Mouse (Mus musculus): Measurements from ENCODE around the gene Lst1. TPM values are rescaled to one million over a fixed set of nuclear protein-coding genes. Genes with fewer than 3 reads are reported as not detected.
A peak's percentile ranks its signal among the peaks of the same experiment; 100 is the strongest.

The Lst1 gene
- total and polyA plus RNA-seq, 3 experiments = 2.9 to 8.5 (median 8.4) TPM

DNA sequence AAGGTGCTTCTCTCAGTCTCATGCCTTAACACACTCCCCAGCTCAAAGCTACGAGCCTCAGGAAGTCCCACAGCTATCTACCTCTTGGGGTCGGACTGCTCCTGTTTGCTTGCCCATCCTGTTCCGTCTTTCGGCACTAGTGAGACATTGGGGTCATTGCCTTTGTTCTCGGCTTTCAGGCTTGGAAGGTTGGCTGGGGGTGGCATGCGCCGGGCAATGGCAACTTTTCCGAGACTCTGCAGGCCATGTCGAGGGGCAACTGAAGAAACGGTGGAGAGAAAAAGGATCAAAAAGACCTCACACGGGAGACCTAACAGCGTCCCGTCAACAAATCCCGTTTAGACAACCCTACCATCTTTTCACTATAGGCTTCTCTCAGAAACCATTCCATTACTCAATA is 26.1 kb downstream of the Lst1 start:
- peaks cover 68% of the 10 kb centered on the region for H3K79me2 ChIP-seq (replicated peaks; ENCODE audit: control insufficient read depth, extremely low read depth, insufficient read depth, poor library complexity, severe bottlenecking)
- H3K9ac ChIP-seq (ENCODE audit: insufficient read depth, low read depth) = peak overlapping the region; percentile 95; the same call in 1 of the 2 replicates
- peak overlapping the region; percentile 76; the same call in 1 of the 2 replicates for H3K4me2 ChIP-seq (ENCODE audit: insufficient read depth, low read depth, poor library complexity, severe bottlenecking)
- dilution Hi-C loops (cut with MboI; ENCODE audit: extremely low pct_ligation_motif_present, extremely low pct_unique_long_range_greater_than_20kb, low sequenced_read_pairs) = no loop called here
- peaks cover 6 to 35% of the 10 kb centered on the region in 2 experiments for H3K4me1 ChIP-seq (ENCODE audit: control insufficient read depth in 1 of 2, insufficient read depth in 2 of 2)
- H3K27ac ChIP-seq (ENCODE audit: insufficient read depth, low read depth) = no peak overlapping the region
- H3K36me3 ChIP-seq (replicated peaks in 1 of 2; ENCODE audit: control insufficient read depth in 1 of 2, insufficient read depth in 1 of 2, low read length in 1 of 2) = peaks cover 49 to 60% of the 10 kb centered on the region in 2 experiments
- no peak for DNase-seq (ENCODE audit: extremely low read depth)
- TF ChIP-seq ELF1 (IDR thresholded peaks at IDR 0.05; ENCODE audit: low read depth, low read length) (no peak), UBTF (IDR thresholded peaks at IDR 0.05; ENCODE audit: low read depth, low read length) (no peak), IRF4 (IDR thresholded peaks at IDR 0.05; ENCODE audit: low read depth, low read length) (no peak), EP300 (IDR thresholded peaks at IDR 0.05; ENCODE audit: low read length) (no peak), RCOR1 (conservative IDR thresholded peaks at IDR 0.05; ENCODE audit: low read depth, low read length) (no peak), KAT2A (IDR thresholded peaks at IDR 0.05; ENCODE audit: insufficient replicate concordance, low read length) (no peak), TCF12 (IDR thresholded peaks at IDR 0.05; ENCODE audit: low read depth, low read length) (no peak)
- no peaks in the 10 kb centered on the region for H3K9me3 ChIP-seq (replicated peaks; ENCODE audit: low read length)
- peak overlapping the region in 2 of 3 experiments; percentile 88 to 97 for H3K4me3 ChIP-seq (replicated peaks in 1 of 3; ENCODE audit: low read depth in 2 of 3, low read length in 2 of 3, poor library complexity in 1 of 3)
- in situ Hi-C loops (cut with MboI; ENCODE audit: low pct_ligation_motif_present, low pct_unique_long_range_greater_than_20kb, low sequenced_read_pairs) = no loop called here
- H3K27me3 ChIP-seq (replicated peaks) = no peaks in the 10 kb centered on the region

GRCm38 (mm10) chr17:35161421-35161820 is 26.8 kb downstream of the Lst1 start:
- H3K36me3 ChIP-seq (replicated peaks in 1 of 2; ENCODE audit: control insufficient read depth in 1 of 2, insufficient read depth in 1 of 2, low read length in 1 of 2) = peaks cover 56 to 66% of the 10 kb centered on the region in 2 experiments
- TF ChIP-seq KAT2A (IDR thresholded peaks at IDR 0.05; ENCODE audit: insufficient replicate concordance, low read length) = no peak
- TF ChIP-seq ZKSCAN1 (IDR thresholded peaks at IDR 0.05; ENCODE audit: borderline replicate concordance, low read depth, low read length) = no peak
- TF ChIP-seq MAX (IDR thresholded peaks at IDR 0.05; ENCODE audit: low read length) = no peak
- no peak for TF ChIP-seq ZNF384 (IDR thresholded peaks at IDR 0.05; ENCODE audit: low read depth, low read length)
- no peak for TF ChIP-seq MYC (IDR thresholded peaks at IDR 0.05; ENCODE audit: low read depth, low read length)
- in situ Hi-C loops (cut with MboI; ENCODE audit: low pct_ligation_motif_present, low pct_unique_long_range_greater_than_20kb, low sequenced_read_pairs) (no loop called here), dilution Hi-C loops (cut with MboI; ENCODE audit: extremely low pct_ligation_motif_present, extremely low pct_unique_long_range_greater_than_20kb, low sequenced_read_pairs) (no loop called here)
- no peaks in the 10 kb centered on the region for H3K27me3 ChIP-seq (replicated peaks)
- H3K4me3 ChIP-seq (replicated peaks in 1 of 3; ENCODE audit: low read depth in 2 of 3, low read length in 2 of 3, poor library complexity in 1 of 3) = no peak overlapping the region
- no peak for DNase-seq (ENCODE audit: extremely low read depth)
- peaks cover 66% of the 10 kb centered on the region for H3K79me2 ChIP-seq (replicated peaks; ENCODE audit: control insufficient read depth, extremely low read depth, insufficient read depth, poor library complexity, severe bottlenecking)
- H3K27ac ChIP-seq (ENCODE audit: insufficient read depth, low read depth) = no peak overlapping the region
- no peaks in the 10 kb centered on the region for H3K9me3 ChIP-seq (replicated peaks; ENCODE audit: low read length)
- H3K9ac ChIP-seq (ENCODE audit: insufficient read depth, low read depth) = no peak overlapping the region
- H3K4me2 ChIP-seq (ENCODE audit: insufficient read depth, low read depth, poor library complexity, severe bottlenecking) = no peak overlapping the region
- H3K4me1 ChIP-seq (ENCODE audit: control insufficient read depth in 1 of 2, insufficient read depth in 2 of 2) = peaks cover 4 to 33% of the 10 kb centered on the region in 2 experiments

- in situ Hi-C loops (cut with MboI; ENCODE audit: low pct_ligation_motif_present, low pct_unique_long_range_greater_than_20kb, low sequenced_read_pairs) (no loop called here), dilution Hi-C loops (cut with MboI; ENCODE audit: extremely low pct_ligation_motif_present, extremely low pct_unique_long_range_greater_than_20kb, low sequenced_read_pairs) (no loop called here)
- TF ChIP-seq JUND (conservative IDR thresholded peaks at IDR 0.05; ENCODE audit: low read depth, low read length) (no peak), ZKSCAN1 (IDR thresholded peaks at IDR 0.05; ENCODE audit: borderline replicate concordance, low read depth, low read length) (no peak), SIN3A (IDR thresholded peaks at IDR 0.05; ENCODE audit: low read length) (no peak), ELF1 (IDR thresholded peaks at IDR 0.05; ENCODE audit: low read depth, low read length) (no peak), ZNF384 (IDR thresholded peaks at IDR 0.05; ENCODE audit: low read depth, low read length) (no peak), KAT2A (IDR thresholded peaks at IDR 0.05; ENCODE audit: insufficient replicate concordance, low read length) (no peak), TBP (conservative IDR thresholded peaks at IDR 0.05; ENCODE audit: low read depth, low read length) (no peak), MEF2A (IDR thresholded peaks at IDR 0.05; ENCODE audit: borderline replicate concordance, low read depth, low read length) (no peak), BHLHE40 (IDR thresholded peaks at IDR 0.05; ENCODE audit: low read depth, low read length) (no peak), HCFC1 (IDR thresholded peaks at IDR 0.05; ENCODE audit: low read depth, low read length) (no peak), USF1 (IDR thresholded peaks at IDR 0.05; ENCODE audit: low read depth, low read length) (no peak), POLR2A (IDR thresholded peaks at IDR 0.05; ENCODE audit: low read depth, low read length) (no peak), ZC3H11A (IDR thresholded peaks at IDR 0.05; ENCODE audit: low read depth, low read length) (no peak), ZMIZ1 (IDR thresholded peaks at IDR 0.05; ENCODE audit: low read depth, low read length) (no peak), CHD1 (IDR thresholded peaks at IDR 0.05; ENCODE audit: low read depth, low read length) (no peak), MYC (IDR thresholded peaks at IDR 0.05; ENCODE audit: low read depth, low read length) (no peak), RAD21 (IDR thresholded peaks at IDR 0.05; ENCODE audit: low read depth, low read length) (no peak)
- Histone ChIP-seq H3K4me1 (ENCODE audit: control insufficient read depth in 1 of 2, insufficient read depth in 2 of 2) (peaks cover 0 to 25% of the 10 kb centered on the region in 2 experiments; a peak in 2 of 4 replicates), H3K4me2 (ENCODE audit: insufficient read depth, low read depth, poor library complexity, severe bottlenecking) (no peak overlapping the region), H3K27ac (ENCODE audit: insufficient read depth, low read depth) (no peak overlapping the region), H3K4me3 (replicated peaks in 1 of 3; ENCODE audit: low read depth in 2 of 3, low read length in 2 of 3, poor library complexity in 1 of 3) (no peak overlapping the region), H3K36me3 (replicated peaks in 1 of 2; ENCODE audit: control insufficient read depth in 1 of 2, insufficient read depth in 1 of 2, low read length in 1 of 2) (peaks cover 74 to 84% of the 10 kb centered on the region in 2 experiments), H3K79me2 (replicated peaks; ENCODE audit: control insufficient read depth, extremely low read depth, insufficient read depth, poor library complexity, severe bottlenecking) (peaks cover 66% of the 10 kb centered on the region), H3K27me3 (replicated peaks) (no peaks in the 10 kb centered on the region), H3K9ac (ENCODE audit: insufficient read depth, low read depth) (no peak overlapping the region), H3K9me3 (replicated peaks; ENCODE audit: low read length) (no peaks in the 10 kb centered on the region)
- no peak for DNase-seq (ENCODE audit: extremely low read depth)
These were observed 28.6 kb downstream of the Lst1 start for GRCm38 (mm10) chr17:35159638-35160037.

Measured in CH12.LX (cell line).